Mouse (Mus musculus): ENCODE measurements around the gene Gm49378.

Gene Gm49378

GRCm38 (mm10) chr14:55637795-55638194 is at the start of gene Gm49378:
TSS of gene Gm49378 (minus strand) at chr14:55637895.
- no peak for DNase-seq (ENCODE audit: low read depth, low spot score)

- DNase-seq (ENCODE audit: low read depth, low spot score): no peak
Measured at GRCm38 (mm10) chr14:55682118-55682493, 44.4 kb upstream of the Gm49378 start.

DNA sequence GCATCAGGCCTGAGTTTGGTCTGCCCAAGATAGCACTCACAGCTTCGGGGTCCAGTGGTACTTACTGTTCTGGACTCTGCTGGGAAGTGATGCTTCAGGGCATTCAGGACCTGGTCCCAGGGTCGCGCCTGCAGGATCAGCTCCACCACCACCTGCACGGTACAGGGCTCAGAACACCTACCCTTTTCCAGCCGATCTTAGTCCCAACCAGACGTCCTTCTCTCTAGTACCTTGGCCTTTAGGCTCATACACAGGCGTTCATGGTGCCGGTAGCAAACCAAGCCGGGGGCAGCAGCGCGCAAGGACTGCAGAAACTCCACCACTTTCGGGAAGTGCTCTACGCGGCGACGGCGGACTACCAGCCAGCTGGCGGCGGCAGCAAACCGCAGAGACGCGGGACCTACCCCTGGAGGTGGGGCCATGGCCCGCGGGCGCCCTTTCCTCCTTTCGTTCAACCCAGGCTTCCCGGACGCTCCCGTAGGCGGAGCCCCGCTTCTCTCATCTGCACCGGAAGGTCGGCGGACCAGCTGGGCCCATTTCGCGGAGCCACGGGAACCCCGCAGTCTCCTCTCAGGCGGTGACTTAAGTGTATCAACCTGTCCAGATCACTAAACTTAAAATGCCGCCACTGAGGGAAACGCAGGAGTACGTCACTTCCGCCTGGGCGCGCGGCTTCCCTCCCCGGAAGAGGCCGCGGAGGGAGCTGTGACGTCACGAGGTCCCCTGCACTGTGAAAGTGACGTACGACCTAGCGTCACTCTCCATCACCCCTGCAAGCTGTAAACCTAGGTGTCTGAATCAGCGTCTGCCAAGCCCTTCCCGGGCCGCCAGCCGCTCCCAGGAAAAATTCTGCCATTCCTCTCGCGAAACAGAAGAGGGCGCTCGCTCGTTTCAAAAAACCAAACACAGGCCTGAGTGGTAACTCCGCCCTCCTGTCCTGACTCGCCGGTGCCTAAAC is 43.7 kb upstream of the Gm49378 start, which contains the start of gene Tinf2:
Tinf2 (minus strand) TSS at position 661 of the 958 bp plus-strand sequence.
- peak; percentile 98 for DNase-seq (ENCODE audit: low read depth, low spot score)

DNA sequence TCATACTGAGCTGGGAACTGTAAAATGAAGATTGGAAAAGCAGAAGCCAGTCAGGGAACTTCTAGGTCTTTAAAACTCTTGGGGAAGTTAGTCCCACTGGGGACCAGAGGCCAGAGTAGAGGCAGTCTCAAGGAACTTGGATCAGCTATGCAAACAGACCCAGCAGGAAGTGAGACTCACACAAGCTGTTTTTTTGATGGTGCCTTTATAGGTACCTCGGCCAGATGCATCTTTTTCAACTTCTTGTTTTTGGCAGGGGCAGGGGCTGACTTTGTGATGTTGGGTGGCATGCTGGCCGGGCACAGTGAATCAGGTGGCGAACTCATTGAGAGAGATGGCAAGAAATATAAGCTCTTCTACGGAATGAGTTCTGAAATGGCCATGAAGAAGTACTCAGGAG is 39.9 kb upstream of the Gm49378 start:
- DNase-seq (ENCODE audit: low read depth, low spot score): no peak

GRCm38 (mm10) chr14:55672741-55673060 is 35.0 kb upstream of the Gm49378 start:
- no peak for DNase-seq (ENCODE audit: low read depth, low spot score)

DNA sequence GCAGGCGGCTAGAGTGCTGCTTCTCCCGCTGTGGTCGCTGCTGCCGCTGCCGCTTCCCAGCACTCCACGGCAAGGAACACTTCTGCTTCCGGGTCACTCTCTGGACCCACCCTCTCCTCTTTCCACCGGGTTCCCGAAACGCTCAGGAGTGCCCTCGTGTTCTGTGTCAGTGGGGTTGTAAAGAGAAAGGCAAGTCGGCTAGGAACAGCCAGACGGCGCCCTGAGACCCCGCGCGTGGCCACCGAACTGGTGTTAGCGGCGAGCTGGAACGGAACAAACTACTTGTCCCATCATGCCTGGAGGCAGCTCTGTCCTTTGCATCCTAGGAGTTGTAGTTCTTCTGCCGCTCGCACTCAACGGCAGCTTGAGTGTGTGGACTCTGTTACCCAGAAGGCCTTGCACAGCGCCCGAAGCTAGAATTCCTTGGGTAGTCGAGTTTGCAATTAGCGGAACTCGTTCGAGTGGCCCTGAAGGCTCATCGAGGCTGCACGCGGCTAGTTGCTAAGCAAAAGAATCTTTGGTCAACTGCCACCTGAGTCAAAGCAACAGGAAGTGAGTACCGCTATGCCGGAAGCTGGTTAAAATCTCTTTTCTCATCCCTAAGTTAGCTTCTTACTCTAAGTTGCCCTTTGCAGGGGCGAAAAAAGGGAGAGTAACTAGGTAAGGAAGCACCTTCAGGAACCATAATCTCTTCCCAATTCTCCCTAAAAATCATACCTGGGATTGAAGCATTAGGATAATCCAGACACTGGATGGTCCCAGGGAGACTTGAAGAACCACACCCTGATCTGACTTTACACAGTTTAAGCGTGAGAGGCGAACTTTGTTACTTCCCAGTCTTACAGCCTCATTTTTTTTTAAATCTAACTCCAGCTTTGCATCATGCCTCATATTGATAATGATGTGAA is 34.4 kb upstream of the Gm49378 start, which contains the start of the genes Gmpr2 and Nedd8:
Gmpr2 (plus strand) TSS at position 109 of the 908 bp plus-strand sequence.
Nedd8 (minus strand) TSS at position 292 of the 908 bp plus-strand sequence.
- DNase-seq (ENCODE audit: low read depth, low spot score): peak; percentile 100

DNA sequence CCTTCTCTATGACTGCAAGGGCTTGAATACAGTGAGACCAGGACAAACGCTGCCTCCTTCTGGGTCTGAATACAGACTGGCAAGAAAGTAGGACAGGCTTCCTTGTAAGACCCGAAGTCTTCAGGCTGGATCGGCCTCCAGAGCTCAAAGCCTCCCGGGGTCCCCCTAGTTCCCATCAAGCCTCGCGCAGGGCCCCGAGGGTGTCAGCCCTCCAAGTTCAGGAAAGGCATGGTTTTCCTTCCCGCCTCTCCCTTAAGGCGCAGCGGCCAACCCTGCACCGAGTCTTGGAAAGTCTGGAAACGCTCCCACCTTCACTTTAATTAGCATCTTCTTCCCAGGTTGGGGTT is 33.8 kb upstream of the Gm49378 start:
- no peak for DNase-seq (ENCODE audit: low read depth, low spot score)

DNA sequence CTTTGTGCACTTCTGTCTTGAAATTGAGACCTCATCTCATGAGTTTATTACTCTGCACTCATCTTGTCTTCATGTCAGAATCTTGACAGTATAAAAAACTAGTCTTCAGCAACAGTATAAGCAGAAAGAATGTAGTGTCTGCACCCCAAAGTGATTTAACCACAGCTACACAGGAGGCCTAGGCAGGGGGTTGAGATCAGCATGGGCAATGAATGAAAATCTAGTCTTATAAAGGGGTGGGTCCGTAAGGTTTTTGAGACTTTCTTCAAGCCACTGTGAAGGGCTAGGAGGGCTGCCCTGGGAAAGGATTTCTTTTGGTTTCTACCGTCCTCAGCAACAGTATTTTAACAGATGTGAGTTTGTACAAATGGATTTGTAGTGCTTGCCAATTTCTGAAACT is 22.9 kb upstream of the Gm49378 start:
- DNase-seq (ENCODE audit: low read depth, low spot score): no peak

GRCm38 (mm10) chr14:55659960-55660573 is 22.4 kb upstream of the Gm49378 start, which contains the start of gene Mdp1:
TSS of gene Mdp1 (minus strand) at chr14:55660508.
- DNase-seq (ENCODE audit: low read depth, low spot score): peak; percentile 84

DNA sequence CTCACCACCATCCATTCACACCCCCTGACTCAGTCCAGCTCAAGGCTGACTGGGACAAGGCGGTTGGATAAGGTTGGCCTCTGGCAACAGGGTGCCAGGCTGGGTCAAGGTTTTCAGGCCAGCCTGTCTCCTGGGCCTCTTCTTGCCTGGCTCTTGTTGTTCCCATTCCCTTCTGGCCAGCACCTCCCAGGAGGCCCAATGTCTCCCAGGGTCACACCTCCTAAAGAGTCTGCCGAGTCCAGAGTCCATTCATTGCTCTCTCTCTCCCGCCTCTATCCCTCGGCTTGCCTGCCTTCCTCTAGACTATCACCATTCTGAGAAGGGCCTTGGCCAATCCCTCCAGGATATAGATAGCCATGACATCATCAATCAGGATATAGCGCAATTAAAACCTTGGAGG is 20.3 kb upstream of the Gm49378 start:
- no peak for DNase-seq (ENCODE audit: low read depth, low spot score)

DNA sequence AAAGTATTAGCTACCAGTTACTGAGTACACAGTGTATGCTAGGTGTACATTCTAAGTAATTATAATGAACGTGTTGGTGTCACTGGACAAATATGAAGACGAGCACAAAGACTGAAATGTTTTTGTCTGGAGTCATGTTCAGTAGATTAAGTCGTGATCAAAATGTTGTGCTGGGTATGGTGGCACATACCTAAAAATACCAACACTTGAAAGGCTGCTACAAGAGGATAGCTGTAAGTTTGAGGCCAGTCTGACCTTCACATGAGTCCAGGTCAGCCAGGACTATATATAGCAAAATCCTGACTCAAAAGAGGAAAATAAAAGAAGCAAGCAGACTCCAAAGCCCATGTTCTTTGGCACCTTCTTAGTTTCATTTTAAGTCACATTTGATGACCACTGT is 19.2 kb upstream of the Gm49378 start:
- DNase-seq (ENCODE audit: low read depth, low spot score): no peak

- DNase-seq (ENCODE audit: low read depth, low spot score): no peak
Measured at GRCm38 (mm10) chr14:55651528-55651927, 13.8 kb upstream of the Gm49378 start.

DNA sequence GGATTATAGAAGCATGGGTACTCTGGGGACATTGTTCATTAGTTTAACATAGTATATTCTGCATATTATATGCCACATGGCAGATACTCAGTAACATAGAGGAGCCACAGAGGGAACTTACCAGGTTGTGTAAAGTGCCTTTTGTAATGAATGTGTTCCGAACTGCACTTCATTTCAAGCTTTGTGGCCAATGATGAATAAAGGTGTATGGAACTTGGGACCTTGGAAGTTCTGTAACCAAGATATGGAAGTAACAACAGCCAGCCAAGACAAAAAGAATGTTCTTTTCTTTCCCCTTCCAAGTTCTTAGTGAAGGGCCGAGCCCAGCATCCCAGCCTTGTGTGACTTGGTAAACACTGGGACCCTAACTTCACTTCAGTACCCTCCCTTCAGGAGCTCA is 12.2 kb upstream of the Gm49378 start, which contains the start of gene Tssk4:
Tssk4 (plus strand) TSS at position 301 of the 400 bp plus-strand sequence.
- DNase-seq (ENCODE audit: low read depth, low spot score): no peak

GRCm38 (mm10) chr14:55644261-55644888 is 6.7 kb upstream of the Gm49378 start:
- no peak for DNase-seq (ENCODE audit: low read depth, low spot score)

GRCm38 (mm10) chr14:55643060-55643907 is 5.6 kb upstream of the Gm49378 start, which contains the start of gene Tm9sf1:
TSS of gene Tm9sf1 (minus strand) at chr14:55643806.
- DNase-seq (ENCODE audit: low read depth, low spot score): peak; percentile 79

DNA sequence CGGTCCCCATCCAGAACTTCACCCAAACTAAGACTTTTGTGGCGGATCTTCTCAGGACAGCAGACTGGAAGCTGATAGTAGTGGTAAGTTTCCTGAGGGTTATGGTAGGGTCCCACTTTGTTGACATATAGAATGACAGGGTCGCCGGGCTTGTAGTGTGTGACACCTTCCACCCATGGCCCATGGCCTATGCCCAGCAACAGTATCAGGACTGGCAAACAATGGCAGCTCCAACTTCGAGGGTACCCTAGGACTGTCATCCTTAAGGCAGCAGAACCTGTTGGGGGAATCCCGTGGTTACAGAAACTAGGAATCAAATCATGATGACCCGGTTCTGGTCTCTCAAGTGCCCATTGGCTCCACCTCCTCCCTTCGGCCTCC is 5.0 kb upstream of the Gm49378 start:
- DNase-seq (ENCODE audit: low read depth, low spot score): no peak

GRCm38 (mm10) chr14:55641291-55641690 is 3.6 kb upstream of the Gm49378 start:
- DNase-seq (ENCODE audit: low read depth, low spot score): no peak

DNA sequence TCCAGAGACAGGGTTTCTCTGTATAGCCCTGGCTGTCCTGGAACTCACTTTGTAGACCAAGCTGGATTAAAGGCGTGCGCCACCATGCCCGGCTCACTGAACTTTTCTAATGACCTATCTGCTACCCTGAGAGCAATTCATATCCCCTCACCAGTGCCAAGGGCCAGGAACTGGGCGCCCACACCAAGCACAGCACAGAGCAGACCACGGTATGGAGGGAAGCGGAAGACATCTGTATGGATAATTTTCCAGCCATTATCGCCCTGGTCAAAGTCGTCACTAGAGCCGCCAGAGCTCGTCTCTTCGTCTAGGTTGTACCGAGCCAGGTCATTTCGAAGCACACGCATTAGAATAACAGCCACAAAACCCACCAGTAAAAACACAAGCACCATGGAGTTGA is 3.1 kb upstream of the Gm49378 start:
- no peak for DNase-seq (ENCODE audit: low read depth, low spot score)

DNA sequence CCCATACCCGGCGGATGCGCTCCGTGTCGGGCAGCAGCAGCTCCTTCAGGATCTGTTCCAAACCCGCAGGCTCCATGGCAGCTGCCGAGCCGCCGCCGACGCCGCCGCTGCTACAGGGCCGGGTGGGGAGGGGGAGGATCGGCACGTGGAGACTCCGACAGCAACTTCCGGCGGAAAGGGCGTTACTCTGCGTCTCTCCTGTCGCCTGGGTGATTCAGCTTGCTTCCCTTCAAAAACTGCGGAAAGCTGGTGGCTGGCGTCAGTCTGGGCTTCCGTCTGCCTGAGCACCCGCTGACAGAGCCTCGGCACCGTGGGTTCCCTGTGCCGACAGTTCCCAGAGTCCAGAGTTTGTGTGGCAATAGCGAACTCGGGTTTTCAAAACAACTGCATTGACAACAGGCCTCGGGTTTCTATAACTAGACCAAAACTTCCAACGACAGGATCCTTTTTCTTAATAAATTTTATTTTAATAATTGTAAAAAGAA is 2.1 kb downstream of the Gm49378 start, which contains the start of gene Ipo4:
Ipo4 (minus strand) TSS at position 435 of the 485 bp plus-strand sequence.
- peak; percentile 95 for DNase-seq (ENCODE audit: low read depth, low spot score)
